Mouse (Mus musculus) thymus, adult 2 months (tissue): ENCODE data around the gene Rptor.

Experiments used
- CTCF ChIP-seq: fragments of 200-500 bp; IDR thresholded peaks from 2 replicates; pipeline ENCODE4 v1.5.1; 2012; ENCODE audit warnings: mild to moderate bottlenecking, control low read depth, low read length, moderate library complexity, borderline replicate concordance; ENCODE audit not compliant: control insufficient read depth, poor library complexity, insufficient read depth; ENCODE audit errors: extremely low read depth
- POLR2A ChIP-seq: fragments of 200-500 bp; IDR thresholded peaks from 2 replicates; pipeline ENCODE4 v1.6.1; 2012; ENCODE audit warnings: mild to moderate bottlenecking, low read length, control low read depth, moderate library complexity; ENCODE audit not compliant: control insufficient read depth, poor library complexity, insufficient read depth; ENCODE audit errors: extremely low read depth

DNA sequence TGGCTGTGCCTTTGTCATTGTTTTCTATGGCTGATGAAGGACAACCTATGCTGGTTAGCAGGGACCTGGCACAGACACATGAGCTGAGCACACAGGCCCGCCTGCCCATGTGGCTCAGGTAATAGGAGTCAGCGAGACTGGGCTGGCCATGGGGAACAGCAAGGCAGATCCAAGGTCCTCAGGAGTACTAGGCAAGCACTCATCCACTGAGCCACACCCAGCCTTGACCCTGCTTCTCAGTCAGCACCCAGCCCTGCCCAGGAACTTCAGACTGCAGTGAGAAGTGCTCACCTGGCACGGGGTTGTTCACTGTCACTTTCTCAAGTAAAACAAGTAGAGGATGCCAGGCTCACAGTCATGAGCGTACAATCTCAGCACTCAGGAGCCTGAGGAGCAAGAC, 270.9 kb downstream of the Rptor start:
- no peak for TF ChIP-seq POLR2A
- TF ChIP-seq CTCF, result no peak
